Mouse (Mus musculus): ENCODE data around the gene Ccdc163.
"Not testable (repeated sequence)": the region's sequence is repeated elsewhere in the genome, so short reads cannot be mapped to it uniquely, and the experiment has no call there.

Gene Ccdc163

GRCm38 (mm10) chr4:116708201-116708764 is at the start of gene Ccdc163, which contains the start of gene Mmachc:
TSS of gene Ccdc163 (plus strand) at chr4:116708509.
TSS of gene Mmachc (minus strand) at chr4:116708406.
- peak; percentile 98 for DNase-seq

DNA sequence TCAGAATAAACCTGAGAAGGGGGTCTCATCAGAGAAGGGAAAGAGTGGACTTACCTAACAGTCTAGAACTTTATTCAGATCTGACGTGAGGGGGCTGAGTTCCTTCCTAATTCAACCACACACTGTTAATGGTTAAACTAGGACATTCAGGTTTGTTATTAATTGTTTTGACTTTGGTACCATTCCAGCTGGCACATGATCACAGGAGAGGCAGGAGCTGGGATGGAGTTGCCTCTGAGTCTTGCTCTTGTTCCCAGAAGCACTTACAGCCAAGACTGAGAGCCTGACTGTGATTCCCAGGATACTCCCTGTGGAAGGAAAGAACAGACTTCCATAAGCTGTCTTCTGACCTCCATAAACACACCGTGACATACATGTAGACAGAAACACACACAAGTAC is 48.8 kb upstream of the Ccdc163 start:
- peak; percentile 97 for DNase-seq

- DNase-seq = not testable (repeated sequence)
Measured at GRCm38 (mm10) chr4:116659916-116660315, 48.4 kb upstream of the Ccdc163 start.

DNA sequence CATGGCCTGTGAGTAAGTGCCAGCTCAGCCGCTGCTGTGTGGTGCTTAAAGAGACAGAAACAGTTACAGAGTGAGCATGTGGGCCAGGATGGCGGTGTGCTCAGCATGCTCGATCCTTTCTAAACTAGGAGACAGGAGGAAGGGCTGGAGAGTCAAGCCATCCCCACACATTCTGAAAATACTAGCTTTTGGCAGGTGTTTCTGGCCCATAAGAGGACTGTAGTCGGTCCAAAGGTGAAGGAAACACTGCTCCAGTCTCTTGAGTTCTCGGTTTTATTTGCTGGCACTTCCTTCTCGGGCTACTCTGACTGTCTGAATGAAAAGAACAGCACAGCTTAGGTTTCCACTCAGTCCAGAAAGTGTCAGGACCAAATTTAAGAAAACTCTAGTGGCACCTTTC is 47.5 kb upstream of the Ccdc163 start:
- peak; percentile 80 for DNase-seq

GRCm38 (mm10) chr4:116661998-116662397 is 46.3 kb upstream of the Ccdc163 start:
- no peak for DNase-seq

DNA sequence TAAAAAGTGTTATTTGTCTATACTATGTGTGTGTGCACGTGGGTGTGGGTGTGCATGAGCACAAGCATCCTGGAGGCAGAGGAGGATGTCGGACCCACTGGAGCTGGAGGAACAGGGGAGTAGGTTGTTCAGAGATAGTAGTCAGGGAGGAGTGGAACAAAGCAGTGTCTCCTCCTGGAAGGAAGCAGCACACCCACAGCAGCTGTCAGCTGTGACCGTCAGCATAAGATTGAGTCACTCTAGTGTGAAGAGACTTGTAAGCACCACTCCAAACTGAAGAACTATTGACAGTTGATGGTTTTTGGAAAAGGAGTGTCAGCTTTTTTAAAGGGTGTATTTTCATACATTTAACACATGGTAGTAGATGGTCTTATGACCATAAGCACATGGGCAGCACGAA is 41.7 kb upstream of the Ccdc163 start:
- DNase-seq = no peak

DNA sequence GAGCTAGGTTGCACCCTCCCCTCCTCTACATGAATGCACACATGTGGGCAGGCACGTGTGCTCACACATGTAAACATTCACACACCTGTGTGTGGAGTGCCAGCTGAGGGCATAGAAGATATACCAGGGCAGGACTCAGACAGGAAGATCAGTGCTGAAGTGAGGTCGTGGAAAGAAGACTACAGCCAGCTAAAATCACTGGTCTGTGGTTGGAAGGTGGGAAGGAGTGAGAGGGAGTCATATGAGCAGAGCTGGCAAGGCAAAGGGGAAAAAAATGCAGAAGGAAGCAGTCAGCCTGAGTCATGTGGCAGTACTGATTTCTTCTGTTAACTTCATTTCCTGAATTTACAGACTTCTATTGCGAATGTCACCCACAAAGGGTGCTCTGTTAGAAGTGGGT is 40.2 kb upstream of the Ccdc163 start:
- peak; percentile 56 for DNase-seq

DNA sequence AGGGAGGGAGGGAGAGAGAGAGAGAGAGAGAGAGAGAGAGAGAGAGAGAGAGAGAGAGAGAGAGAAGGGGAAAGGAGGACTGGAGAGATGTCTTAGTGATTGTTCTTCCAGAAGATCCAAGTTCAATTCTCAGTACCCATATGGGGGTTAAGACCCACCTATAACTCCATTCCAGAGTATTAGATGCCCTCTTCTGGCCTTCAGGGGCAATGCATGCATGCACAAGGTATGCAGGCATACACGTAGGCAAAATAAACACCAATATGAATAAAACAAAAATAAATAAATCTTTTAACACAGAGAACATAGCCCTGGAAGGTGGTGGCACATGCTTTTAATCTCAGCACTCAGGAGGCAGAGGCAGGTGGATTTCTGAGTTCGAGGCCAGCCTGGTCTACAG is 39.0 kb upstream of the Ccdc163 start:
- no peak for DNase-seq

- DNase-seq = no peak
Measured at GRCm38 (mm10) chr4:116672785-116673184, 35.5 kb upstream of the Ccdc163 start.

DNA sequence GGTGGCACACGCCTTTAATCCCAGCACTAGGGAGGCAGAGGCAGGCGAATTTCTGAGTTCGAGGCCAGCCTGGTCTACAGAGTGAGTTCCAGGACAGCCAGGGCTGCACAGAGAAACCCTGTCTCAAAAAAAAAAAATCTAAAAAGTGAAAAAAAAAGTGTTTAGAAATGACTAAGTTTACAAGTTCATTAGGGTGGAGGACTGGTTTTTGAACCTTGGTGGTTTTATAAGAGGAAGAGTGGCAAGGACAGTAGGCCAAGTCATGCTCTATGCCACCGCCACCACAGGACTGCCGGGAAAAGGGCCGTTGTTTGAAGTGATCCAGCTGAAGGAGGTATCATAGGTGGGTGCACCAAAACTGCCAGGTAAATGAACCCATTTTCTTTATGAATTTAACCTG is 33.5 kb upstream of the Ccdc163 start:
- not testable (repeated sequence) for DNase-seq

DNA sequence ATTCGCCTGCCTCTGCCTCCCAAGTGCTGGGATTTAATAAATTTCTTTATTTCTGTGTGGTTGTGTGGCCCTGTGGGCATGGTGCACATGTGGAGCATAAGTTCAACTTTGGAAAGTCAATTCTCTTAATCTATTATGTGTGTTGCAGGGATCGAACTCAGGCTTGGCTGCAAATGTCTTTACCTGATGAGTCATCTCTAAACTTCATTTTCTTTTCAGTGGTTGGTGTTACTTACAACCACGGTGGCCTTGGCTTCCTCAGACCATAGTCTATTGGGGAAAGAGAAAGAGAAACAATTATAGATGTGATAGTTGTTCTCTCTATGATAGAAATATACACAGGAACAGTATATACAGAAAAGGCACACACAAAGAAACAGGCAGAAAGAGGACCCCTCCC is 32.3 kb upstream of the Ccdc163 start:
- no peak for DNase-seq

- no peak for DNase-seq
Measured at GRCm38 (mm10) chr4:116677808-116678207, 30.5 kb upstream of the Ccdc163 start.

GRCm38 (mm10) chr4:116679141-116679540 is 29.2 kb upstream of the Ccdc163 start:
- DNase-seq = no peak

DNA sequence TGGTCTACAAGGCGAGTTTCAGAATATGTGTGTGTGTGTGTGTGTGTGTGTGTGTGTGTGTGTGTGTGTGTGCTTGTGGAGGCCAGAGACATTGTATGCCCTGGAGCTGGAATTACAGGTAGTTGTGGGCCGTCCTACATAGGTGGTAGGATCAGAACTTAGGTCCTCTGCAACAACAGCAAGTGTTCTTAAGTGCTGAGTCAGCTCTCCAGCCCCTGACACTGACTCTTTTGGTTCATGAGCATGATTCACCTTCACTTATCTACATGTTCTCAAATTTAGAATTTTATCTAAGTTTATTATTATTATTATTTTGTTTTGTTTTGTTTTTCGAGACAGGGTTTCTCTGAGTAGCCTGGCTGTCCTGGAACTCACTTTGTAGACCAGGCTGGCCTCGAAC is 27.8 kb upstream of the Ccdc163 start:
- DNase-seq = not testable (repeated sequence)

GRCm38 (mm10) chr4:116683957-116684356 is 24.4 kb upstream of the Ccdc163 start:
- DNase-seq = no peak

DNA sequence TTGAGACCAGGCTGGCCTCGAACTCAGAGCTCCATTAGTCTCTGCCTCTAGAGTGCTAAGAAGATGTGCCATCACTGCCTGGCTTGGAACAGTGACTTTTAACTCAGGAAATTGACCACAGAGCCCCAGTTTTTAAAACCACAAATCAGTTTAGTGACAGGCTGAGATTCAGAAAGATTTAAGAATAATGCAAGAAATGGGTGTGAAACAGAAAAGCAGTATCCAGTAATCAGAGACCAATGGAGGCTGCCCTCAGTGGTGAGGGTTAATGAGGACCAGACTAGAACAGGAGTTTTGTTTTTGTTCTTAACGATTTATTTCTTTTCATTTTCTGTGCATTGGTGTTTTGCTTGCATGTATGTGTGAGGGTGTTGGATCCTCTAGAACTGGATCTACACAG is 23.6 kb upstream of the Ccdc163 start:
- DNase-seq = no peak

- peak; percentile 98 for DNase-seq
Measured at GRCm38 (mm10) chr4:116685402-116686061, 22.8 kb upstream of the Ccdc163 start, which contains the start of gene Prdx1. TSS of gene Prdx1 (plus strand) at chr4:116685544.

- DNase-seq = no peak
Measured at GRCm38 (mm10) chr4:116687041-116687440, 21.3 kb upstream of the Ccdc163 start.

DNA sequence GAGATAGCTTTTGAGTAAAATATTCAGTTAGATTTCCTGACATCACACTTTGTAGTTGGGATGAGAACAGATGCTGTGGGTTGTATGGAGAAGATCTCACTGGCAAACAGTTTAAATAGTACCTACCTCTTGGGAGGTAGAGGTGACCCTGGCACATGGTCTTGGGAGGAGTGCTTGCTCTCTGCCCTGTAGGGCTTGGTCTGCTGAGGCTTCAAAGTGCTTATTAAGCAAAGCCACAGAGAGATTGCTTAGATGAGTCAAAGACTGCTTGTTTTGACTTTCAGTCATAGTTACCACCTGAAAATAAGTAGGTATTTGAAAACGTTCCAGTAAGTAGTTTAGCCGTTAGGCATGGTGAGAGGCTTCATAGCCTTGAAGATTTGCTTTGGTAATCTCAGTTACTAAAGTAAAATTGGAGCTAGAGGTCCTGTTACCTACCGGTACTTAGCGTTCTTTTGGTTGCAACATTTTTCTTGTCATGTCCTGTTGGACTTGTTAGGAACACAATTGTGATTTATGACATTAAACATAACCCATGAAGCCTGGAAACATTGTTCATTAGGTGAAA is 18.9 kb upstream of the Ccdc163 start:
- DNase-seq = peak; percentile 80

DNA sequence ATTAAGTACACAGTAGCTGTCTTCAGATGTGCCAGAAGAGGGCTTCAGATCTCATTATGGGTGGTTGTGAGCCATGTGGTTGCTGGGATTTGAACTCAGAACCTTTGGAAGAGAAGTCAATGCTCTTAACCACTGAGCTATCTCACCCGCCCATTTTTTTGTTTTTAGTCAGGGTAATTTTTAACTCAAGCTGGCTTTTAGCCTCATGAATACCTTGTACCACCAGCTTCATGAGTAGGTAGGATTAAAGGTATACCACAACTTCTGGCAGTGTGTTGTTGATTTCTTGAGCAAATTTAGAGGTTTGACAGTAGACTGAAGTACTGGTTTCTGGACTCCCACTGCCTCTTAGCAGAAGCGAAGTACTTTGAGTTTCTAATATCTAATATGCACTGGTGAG is 16.2 kb upstream of the Ccdc163 start:
- DNase-seq = no peak

DNA sequence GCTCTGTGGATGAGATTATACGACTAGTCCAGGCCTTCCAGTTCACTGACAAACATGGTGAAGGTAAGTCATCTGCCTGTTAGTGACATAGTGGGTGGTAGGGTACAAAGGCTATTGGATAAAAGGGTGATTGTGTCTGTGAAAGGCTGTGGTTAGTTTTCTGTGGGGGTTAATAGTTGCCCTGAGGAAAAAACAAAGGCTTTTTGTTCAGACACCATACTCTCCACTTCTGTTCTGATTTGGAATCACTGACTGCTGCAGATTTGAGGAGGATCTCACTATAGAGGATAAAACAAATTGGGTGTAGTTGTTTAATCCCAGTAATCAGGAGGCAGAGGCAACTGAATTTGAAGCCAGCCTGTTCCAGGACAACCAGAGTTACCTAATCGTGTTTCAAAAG is 14.5 kb upstream of the Ccdc163 start:
- no peak for DNase-seq

GRCm38 (mm10) chr4:116698693-116699342 is 9.5 kb upstream of the Ccdc163 start:
- DNase-seq = peak; percentile 92

- no peak for DNase-seq
Measured at GRCm38 (mm10) chr4:116700964-116701363, 7.3 kb upstream of the Ccdc163 start.

DNA sequence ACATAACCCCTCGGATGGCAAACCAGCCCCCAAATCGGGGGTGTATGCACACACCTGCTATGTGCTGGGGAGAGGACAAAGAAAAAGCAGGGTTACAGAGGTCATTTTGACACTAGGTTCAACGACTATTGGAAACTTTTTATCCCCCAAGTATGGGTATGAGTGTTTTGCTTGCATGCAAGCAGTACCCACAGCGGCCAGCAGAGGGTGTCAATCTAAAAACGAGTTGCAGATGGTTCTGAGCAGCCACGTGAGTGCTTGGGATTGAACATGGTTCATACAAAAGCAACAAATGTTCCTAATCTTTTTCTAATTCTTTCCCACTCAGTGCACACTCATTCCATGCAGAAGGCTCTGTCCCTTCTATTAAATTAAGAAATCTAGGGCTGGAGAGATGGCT is 4.5 kb upstream of the Ccdc163 start:
- peak; percentile 80 for DNase-seq
